Mouse (Mus musculus): ENCODE measurements around the gene Olfr1396. TPM values are rescaled to one million over a fixed set of nuclear protein-coding genes. Genes with fewer than 3 reads are reported as not detected.
"Not testable (repeated sequence)": the region's sequence is repeated elsewhere in the genome, so short reads cannot be mapped to it uniquely, and the experiment has no call there.

Olfr1396 gene
- polyA plus RNA-seq, 1 experiment from 2014 or later, result not detected

GRCm38 (mm10) chr11:49068358-49068757, 46.3 kb downstream of the Olfr1396 start:
- WGBS, result 90% methylated on average over 1 of the region's 1 CpGs
- H3K27me3 ChIP-seq, result no peaks in the 10 kb centered on the region

DNA sequence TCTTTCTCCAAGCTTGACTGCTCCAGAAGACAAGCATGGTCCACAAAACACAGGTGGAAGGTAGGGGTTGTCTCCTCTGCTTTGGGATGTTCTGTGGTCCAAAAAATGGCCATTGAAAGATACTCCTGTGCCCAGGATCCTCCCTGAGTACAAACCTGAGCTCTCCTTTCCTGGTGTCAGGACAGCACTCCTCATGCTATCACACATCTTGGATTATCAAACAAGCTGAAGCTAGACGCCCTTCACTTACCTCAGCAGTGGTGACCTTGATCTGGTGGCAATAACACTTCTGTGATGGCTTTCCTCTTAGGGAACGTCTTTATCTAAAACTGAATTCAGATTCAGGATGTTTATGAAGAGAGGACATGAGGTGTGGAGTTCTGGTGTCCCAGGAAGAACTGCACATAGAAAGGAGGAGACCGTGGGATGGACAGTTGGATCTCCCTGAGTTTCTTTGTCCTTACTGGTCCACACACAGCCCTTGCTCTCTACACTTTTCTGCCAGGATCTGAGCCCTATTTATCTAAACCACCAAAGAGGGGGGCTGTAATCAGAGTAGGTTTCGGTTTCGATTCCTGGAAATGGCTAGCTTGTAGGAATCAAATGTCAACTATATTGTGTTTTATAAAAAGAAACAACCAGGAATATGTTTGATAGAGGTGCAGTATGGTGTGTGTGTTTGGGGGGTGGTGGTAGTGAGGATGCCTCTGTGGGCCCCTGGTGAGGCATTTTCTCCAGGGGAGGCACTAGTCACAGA, 50.8 kb downstream of the Olfr1396 start, which contains the start of gene Tgtp2:
TSS of gene Tgtp2 (minus strand) at position 494 of the 757 bp plus-strand sequence.
- not testable (repeated sequence) for ATAC-seq (ENCODE audit: low read depth); H3K9me3 ChIP-seq
- WGBS, result 88% methylated on average over 5 of the region's 5 CpGs

More at GRCm38 (mm10) chr11:49068358-49068757, 46.3 kb downstream of the Olfr1396 start:
- no peaks in the 10 kb centered on the region for H3K4me1 ChIP-seq (replicated peaks)
- no peak overlapping the region for H3K4me2 ChIP-seq
- no peak overlapping the region for H3K4me3 ChIP-seq
- H3K9ac ChIP-seq, result no peak overlapping the region
- H3K9me3 ChIP-seq, result no peaks in the 10 kb centered on the region
- H3K36me3 ChIP-seq, result no peaks in the 10 kb centered on the region
- ATAC-seq (ENCODE audit: low read depth), result no peak
- no peak overlapping the region for H3K27ac ChIP-seq (replicated peaks)

GRCm38 (mm10) chr11:49061865-49062264, 52.8 kb downstream of the Olfr1396 start:
- not testable (repeated sequence) for H3K4me2 ChIP-seq; H3K4me3 ChIP-seq; H3K9me3 ChIP-seq; H3K27ac ChIP-seq (replicated peaks); H3K4me1 ChIP-seq (replicated peaks); H3K9ac ChIP-seq; ATAC-seq (ENCODE audit: low read depth); H3K36me3 ChIP-seq; H3K27me3 ChIP-seq
- 84% methylated on average over 2 of the region's 2 CpGs for WGBS

More for the DNA sequence above, 50.8 kb downstream of the Olfr1396 start, which contains the start of gene Tgtp2:
- not testable (repeated sequence) for H3K27me3 ChIP-seq; H3K4me3 ChIP-seq; H3K4me1 ChIP-seq (replicated peaks); H3K36me3 ChIP-seq; H3K4me2 ChIP-seq; H3K27ac ChIP-seq (replicated peaks); H3K9ac ChIP-seq

DNA sequence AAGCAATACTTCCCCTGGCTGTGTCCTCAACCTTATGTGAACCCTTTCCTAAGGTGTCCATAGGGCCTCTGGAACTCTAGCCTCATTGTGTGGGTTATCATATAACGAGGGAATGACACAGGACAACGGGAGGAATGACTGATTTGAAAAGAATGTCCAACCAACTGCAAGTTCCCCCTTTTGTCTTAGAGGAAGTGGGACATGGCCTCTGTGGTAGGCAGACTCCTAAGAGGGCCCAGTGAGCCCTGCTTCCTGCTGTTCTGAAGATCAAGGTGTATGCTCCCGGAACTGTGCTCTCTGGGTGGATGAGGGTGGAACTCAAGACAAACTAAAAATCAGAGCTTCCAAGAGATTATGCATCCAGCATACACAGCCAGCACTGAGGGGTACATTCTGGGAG, 54.6 kb downstream of the Olfr1396 start:
- H3K4me2 ChIP-seq; H3K4me3 ChIP-seq; H3K9me3 ChIP-seq; ATAC-seq (ENCODE audit: low read depth); H3K9ac ChIP-seq; H3K36me3 ChIP-seq; H3K27ac ChIP-seq (replicated peaks); H3K4me1 ChIP-seq (replicated peaks); H3K27me3 ChIP-seq: not testable (repeated sequence)
- 65% methylated on average over 2 of the region's 3 CpGs for WGBS

Other genes with a start within 250 kb of the Olfr1396 start
- 3.2 TPM in 2 replicates for gene Irgm1, start 243.2 kb downstream of the Olfr1396 start, polyA plus RNA-seq (2015; fragmentation: Nextera tagmentation; extraction: Ambion mirVana)
- gene Gm5431, start 212.7 kb downstream of the Olfr1396 start, polyA plus RNA-seq (2015; fragmentation: Nextera tagmentation; extraction: Ambion mirVana), result 0.18 and 0.34 TPM in 2 replicates
- gene Psme2b, start 168.7 kb downstream of the Olfr1396 start, polyA plus RNA-seq (2015; fragmentation: Nextera tagmentation; extraction: Ambion mirVana), result 2.7 and 3.6 TPM in 2 replicates
- gene Olfr56, start 136.0 kb downstream of the Olfr1396 start, polyA plus RNA-seq (2015; fragmentation: Nextera tagmentation; extraction: Ambion mirVana), result not detected in 2 replicates
- 0.62 and 0.70 TPM in 2 replicates for gene 9930111J21Rik1, start 135.5 kb downstream of the Olfr1396 start, polyA plus RNA-seq (2015; fragmentation: Nextera tagmentation; extraction: Ambion mirVana)
- gene Gm12185, start 122.6 kb downstream of the Olfr1396 start, polyA plus RNA-seq (2015; fragmentation: Nextera tagmentation; extraction: Ambion mirVana), result not detected in 2 replicates
- gene Tgtp1, start 120.7 kb downstream of the Olfr1396 start, polyA plus RNA-seq (2015; fragmentation: Nextera tagmentation; extraction: Ambion mirVana), result 0.11 TPM in 1 of 2 replicates, not detected in the other
- 0.28 and 0.32 TPM in 2 replicates for gene 9930111J21Rik2, start 63.6 kb downstream of the Olfr1396 start, polyA plus RNA-seq (2015; fragmentation: Nextera tagmentation; extraction: Ambion mirVana)
- gene Tgtp2, start 50.7 kb downstream of the Olfr1396 start, polyA plus RNA-seq (2015; fragmentation: Nextera tagmentation; extraction: Ambion mirVana), result 0.10 and 0.27 TPM in 2 replicates
- gene Ifi47, start 38.3 kb downstream of the Olfr1396 start, polyA plus RNA-seq (2015; fragmentation: Nextera tagmentation; extraction: Ambion mirVana), result 0.40 and 0.43 TPM in 2 replicates
- gene Olfr1395, start 27.4 kb upstream of the Olfr1396 start, polyA plus RNA-seq (2015; fragmentation: Nextera tagmentation; extraction: Ambion mirVana), result not detected in 2 replicates
- gene Olfr1394, start 39.5 kb upstream of the Olfr1396 start, polyA plus RNA-seq (2015; fragmentation: Nextera tagmentation; extraction: Ambion mirVana), result not detected in 2 replicates
- 0.10 and 0.33 TPM in 2 replicates for gene Btnl9, start 72.3 kb upstream of the Olfr1396 start, polyA plus RNA-seq (2015; fragmentation: Nextera tagmentation; extraction: Ambion mirVana)
- 44.5 and 50.0 TPM in 2 replicates for gene Zfp62, start 88.4 kb upstream of the Olfr1396 start, polyA plus RNA-seq (2015; fragmentation: Nextera tagmentation; extraction: Ambion mirVana)
- gene Mgat1, start 129.3 kb upstream of the Olfr1396 start, polyA plus RNA-seq (2015; fragmentation: Nextera tagmentation; extraction: Ambion mirVana), result 28.8 and 32.4 TPM in 2 replicates
- not detected in 2 replicates for gene Olfr1393, start 163.4 kb upstream of the Olfr1396 start, polyA plus RNA-seq (2015; fragmentation: Nextera tagmentation; extraction: Ambion mirVana)
- not detected in 2 replicates for gene Olfr1392, start 170.4 kb upstream of the Olfr1396 start, polyA plus RNA-seq (2015; fragmentation: Nextera tagmentation; extraction: Ambion mirVana)
- not detected in 2 replicates for gene Olfr10, start 189.9 kb upstream of the Olfr1396 start, polyA plus RNA-seq (2015; fragmentation: Nextera tagmentation; extraction: Ambion mirVana)
- gene Olfr1391, start 207.9 kb upstream of the Olfr1396 start, polyA plus RNA-seq (2015; fragmentation: Nextera tagmentation; extraction: Ambion mirVana), result not detected in 2 replicates
- gene Olfr1390, start 220.3 kb upstream of the Olfr1396 start, polyA plus RNA-seq (2015; fragmentation: Nextera tagmentation; extraction: Ambion mirVana), result not detected in 2 replicates